Mouse (Mus musculus): ENCODE results near the gene Isx.

GRCm38 (mm10) chr8:74848707-74849106, 24.3 kb upstream of the Isx start:
- TF ChIP-seq CTCF (conservative IDR thresholded peaks at IDR 0.05 in 1 of 2, IDR thresholded peaks at IDR 0.05 in 1 of 2; ENCODE audit: low read depth in 2 of 2, low read length in 2 of 2) = no peak
- no peak for TF ChIP-seq JUND (conservative IDR thresholded peaks at IDR 0.05; ENCODE audit: low read depth, low read length)
- no peak for TF ChIP-seq MAX (IDR thresholded peaks at IDR 0.05; ENCODE audit: low read length)
- no peak for TF ChIP-seq TBP (conservative IDR thresholded peaks at IDR 0.05; ENCODE audit: low read depth, low read length)
- TF ChIP-seq EP300 (IDR thresholded peaks at IDR 0.05; ENCODE audit: low read length) = no peak
- TF ChIP-seq ETS1 (conservative IDR thresholded peaks at IDR 0.05; ENCODE audit: low read depth, low read length) = no peak

All from CH12.LX (cell line).